In the genomic region with DNA sequence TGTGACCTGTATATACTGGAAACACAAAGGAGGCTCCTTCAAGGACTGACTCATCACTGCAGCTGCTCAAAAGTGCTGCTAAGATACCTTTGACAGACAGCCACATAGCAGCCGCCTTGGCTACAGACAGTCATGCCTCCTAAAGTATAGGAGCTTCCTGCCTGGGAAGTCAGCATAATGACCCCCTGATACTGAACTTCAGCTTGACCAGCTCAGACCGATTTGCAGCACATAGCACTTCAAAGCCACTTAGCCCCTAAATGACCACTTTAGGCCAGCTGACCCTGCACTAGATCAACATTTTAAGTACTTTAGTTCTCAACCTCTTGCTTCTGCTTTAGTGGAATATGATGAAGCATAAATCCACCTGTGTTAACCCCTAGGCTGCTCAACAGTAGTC, we compare ENCODE assay signal across 27 mouse cellular contexts.
DNase-seq lines count a peak whose midpoint lies in the region; ATAC-seq lines count a peak whose summit lies in the region.
"Had no signal": no experiment of that assay in that cellular context is flagged by ENCODE, and none has a peak within 500 bp of the region (broad histone marks: within the 10 kb centered on the region; RNA-seq: fewer than 3 reads in every experiment).

No protein-coding gene starts in this region.

- peak; percentile 5 to 37 for DNase-seq in lung, adult 18-20 months
- peak; percentile 5 for DNase-seq in lung, postnatal 14 days
- peak; percentile 17 to 33 for DNase-seq in lung, postnatal 4 days
- DNase-seq in adrenal gland, postnatal 25 days: no peak
- no peak for DNase-seq in frontal cortex, postnatal 36 days (ENCODE audit: low spot score in 2 of 2)
- DNase-seq: adrenal gland, adult 8-10 months; adrenal gland, postnatal 36 days; B cell, adult 2 months; cerebellum, adult 11 months; cerebellum, adult 2 months; cerebellum, adult 9-11 months; cerebellum, postnatal 25 days; gastrocnemius, postnatal 10 days; gastrocnemius, postnatal 36 days; heart, adult 2 months; heart, postnatal 14 days; heart, postnatal 4 days had no signal

- H3K9ac ChIP-seq in lung, embryonic 16.5 days (ENCODE audit: low read length): no peak overlapping the region
- H3K9ac ChIP-seq: embryonic facial prominence, embryonic 12.5 days; embryonic facial prominence, embryonic 15.5 days; forebrain, embryonic 12.5 days; forebrain, embryonic 15.5 days; heart, embryonic 13.5 days; hindbrain, embryonic 14.5 days had no signal

- no peak overlapping the region for H3K4me3 ChIP-seq in lung, embryonic 16.5 days (ENCODE audit: low read length)
- H3K4me3 ChIP-seq: embryonic facial prominence, embryonic 12.5 days; embryonic facial prominence, embryonic 15.5 days; forebrain, embryonic 12.5 days; forebrain, embryonic 15.5 days; heart, adult 2 months; heart, embryonic 10.5 days; heart, embryonic 13.5 days had no signal

- H3K9me3 ChIP-seq in lung, embryonic 16.5 days (ENCODE audit: control insufficient read depth, low read length): no peaks in the 10 kb centered on the region
- H3K9me3 ChIP-seq: embryonic facial prominence, embryonic 12.5 days; embryonic facial prominence, embryonic 15.5 days; forebrain, embryonic 12.5 days; forebrain, embryonic 15.5 days; heart, embryonic 10.5 days; heart, embryonic 13.5 days had no signal

- H3K4me1 ChIP-seq in lung, embryonic 16.5 days (replicated peaks; ENCODE audit: control insufficient read depth, insufficient read depth, low read length): no peaks in the 10 kb centered on the region
- H3K4me1 ChIP-seq: embryonic facial prominence, embryonic 12.5 days; embryonic facial prominence, embryonic 15.5 days; forebrain, embryonic 12.5 days; forebrain, embryonic 15.5 days; heart, embryonic 10.5 days; heart, embryonic 13.5 days had no signal

- 27% methylated on average over 2 of the region's 2 CpGs for WGBS in lung, embryonic 16.5 days

- H3K27me3 ChIP-seq in lung, embryonic 16.5 days (ENCODE audit: control insufficient read depth, insufficient read depth, low read depth, low read length): no peaks in the 10 kb centered on the region
- H3K27me3 ChIP-seq: embryonic facial prominence, embryonic 12.5 days; embryonic facial prominence, embryonic 15.5 days; forebrain, embryonic 12.5 days; forebrain, embryonic 15.5 days; heart, embryonic 13.5 days had no signal

- ATAC-seq in lung, embryonic 16.5 days (ENCODE audit: low read depth): peak; percentile 38
- no peak for ATAC-seq in CD4-positive, CD25-positive, alpha-beta regulatory T cell, adult 4 months
- ATAC-seq: forebrain, embryonic 15.5 days; hindbrain, postnatal 0 days had no signal

- no peak overlapping the region for H3K27ac ChIP-seq in lung, embryonic 16.5 days (ENCODE audit: low read length)
- H3K27ac ChIP-seq: embryonic facial prominence, embryonic 12.5 days; embryonic facial prominence, embryonic 15.5 days; forebrain, embryonic 12.5 days; forebrain, embryonic 15.5 days; heart, adult 2 months; heart, embryonic 10.5 days; heart, embryonic 13.5 days; hindbrain, embryonic 14.5 days; hindbrain, postnatal 0 days had no signal

- H3K36me3 ChIP-seq in lung, embryonic 16.5 days (ENCODE audit: control insufficient read depth, insufficient read depth, low read length): no peaks in the 10 kb centered on the region
- H3K36me3 ChIP-seq: embryonic facial prominence, embryonic 12.5 days; embryonic facial prominence, embryonic 15.5 days; forebrain, embryonic 12.5 days; forebrain, embryonic 15.5 days; heart, embryonic 10.5 days; heart, embryonic 13.5 days had no signal

- no peak overlapping the region for H3K4me2 ChIP-seq in lung, embryonic 16.5 days (ENCODE audit: low read depth, low read length)
- H3K4me2 ChIP-seq: embryonic facial prominence, embryonic 12.5 days; embryonic facial prominence, embryonic 15.5 days; forebrain, embryonic 12.5 days; forebrain, embryonic 15.5 days; heart, embryonic 13.5 days; hindbrain, embryonic 14.5 days had no signal

Comparison
In these comparisons a context has a peak if more than half of its experiments do, and no peak if none do; other contexts are left out.
1. DNase-seq: peak in lung, adult 18-20 months (2 of 2), lung, postnatal 14 days (single experiment) and lung, postnatal 4 days (2 of 2); none in adrenal gland, postnatal 25 days (single experiment) and frontal cortex, postnatal 36 days (0 of 2).